Mouse (Mus musculus) 3T3-L1 (cell line): ENCODE results near the gene Slk.

Experiments
- DNase-seq: peaks from one replicate; pipeline ENCODE4 v3.0.0-alpha.2; 2015; ENCODE audit warnings: low read depth, low spot score

Slk gene

DNA sequence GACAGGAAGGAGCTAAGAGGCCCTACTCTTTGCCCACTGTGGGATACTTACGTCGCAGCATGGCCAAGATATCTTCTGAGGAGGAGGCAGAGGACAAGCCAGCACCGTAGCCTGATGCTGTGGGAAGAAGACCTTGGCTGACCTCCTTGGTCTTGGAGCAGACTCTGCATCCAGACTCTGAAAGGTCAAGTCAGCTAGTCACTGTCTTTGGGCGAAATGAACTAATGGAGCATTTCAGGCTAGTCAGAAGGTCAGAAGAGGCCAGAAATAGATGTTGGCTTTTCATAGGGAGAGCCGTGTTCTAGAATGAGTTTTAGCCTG, 71.6 kb downstream of the Slk start:
- DNase-seq: no peak

DNA sequence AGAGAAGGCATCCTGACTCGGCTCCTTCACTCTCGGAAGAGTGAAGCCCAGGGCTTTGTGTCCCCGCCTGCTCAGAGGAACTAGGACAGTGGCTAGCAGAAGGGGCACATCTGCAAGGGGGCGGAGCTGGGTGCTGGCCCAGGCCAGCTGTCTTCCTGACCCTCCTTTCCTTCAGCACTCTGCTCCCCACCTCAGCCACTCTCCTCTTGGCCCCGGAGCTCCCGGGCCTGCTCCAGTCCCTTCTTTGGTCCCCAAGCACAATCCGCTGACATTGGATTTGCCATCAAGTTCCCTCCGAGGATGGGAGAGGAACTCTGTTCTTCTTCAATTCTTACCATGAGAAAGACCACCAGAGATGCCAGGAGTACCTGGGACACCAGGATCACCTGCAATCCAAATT, 72.8 kb downstream of the Slk start:
- DNase-seq: no peak

GRCm38 (mm10) chr19:47653173-47653572, 73.7 kb downstream of the Slk start:
- DNase-seq: no peak

DNA sequence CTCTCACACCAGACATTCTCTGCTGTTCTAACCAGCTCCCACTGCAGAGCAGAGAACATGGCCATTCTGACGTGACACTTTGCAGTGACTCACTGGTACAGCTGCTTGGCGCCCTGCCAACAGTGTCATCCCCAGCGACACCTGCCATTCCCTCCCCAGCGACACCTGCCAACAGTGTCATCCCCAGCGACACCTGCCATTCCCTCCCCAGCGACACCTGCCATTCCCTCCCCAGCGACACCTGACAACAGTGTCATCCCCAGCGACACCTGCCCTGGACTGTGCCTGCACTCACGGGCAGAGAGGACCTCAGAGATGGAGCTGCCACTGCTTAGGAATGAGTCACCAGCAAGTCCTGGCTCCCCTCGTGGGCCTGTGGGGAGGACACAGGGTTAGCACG, 75.4 kb downstream of the Slk start:
- no peak for DNase-seq

DNA sequence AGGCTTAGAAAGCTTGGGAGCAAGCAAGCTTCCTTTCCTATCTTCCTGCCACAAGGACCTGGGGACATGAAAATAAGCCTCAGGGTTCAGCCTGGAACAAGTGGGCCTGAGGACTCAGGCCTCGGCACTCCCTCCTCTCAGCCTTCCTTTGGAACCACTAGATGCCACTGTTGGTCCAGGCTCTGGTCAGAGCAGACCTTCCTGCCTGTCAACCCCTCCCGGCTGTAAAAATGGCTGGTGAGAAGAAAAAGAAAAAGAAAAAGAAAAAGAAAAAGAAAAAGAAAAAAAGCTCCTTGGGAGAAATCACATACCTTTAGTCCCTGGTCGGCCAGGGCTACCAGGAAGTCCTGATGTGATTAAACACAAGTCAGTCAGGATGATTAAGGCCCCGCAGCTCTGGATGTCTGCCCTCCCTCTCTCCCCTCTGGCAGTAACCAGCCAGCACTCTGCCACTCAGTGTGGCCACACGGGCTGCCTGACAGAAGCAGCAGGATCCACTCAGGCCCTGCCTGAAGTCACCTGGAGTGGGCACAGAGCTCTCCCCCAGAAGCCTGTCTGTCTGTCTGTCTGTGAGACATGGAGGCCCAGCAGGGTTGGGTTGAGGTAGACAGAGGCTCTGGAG, 79.5 kb downstream of the Slk start:
- DNase-seq: peak; percentile 94

DNA sequence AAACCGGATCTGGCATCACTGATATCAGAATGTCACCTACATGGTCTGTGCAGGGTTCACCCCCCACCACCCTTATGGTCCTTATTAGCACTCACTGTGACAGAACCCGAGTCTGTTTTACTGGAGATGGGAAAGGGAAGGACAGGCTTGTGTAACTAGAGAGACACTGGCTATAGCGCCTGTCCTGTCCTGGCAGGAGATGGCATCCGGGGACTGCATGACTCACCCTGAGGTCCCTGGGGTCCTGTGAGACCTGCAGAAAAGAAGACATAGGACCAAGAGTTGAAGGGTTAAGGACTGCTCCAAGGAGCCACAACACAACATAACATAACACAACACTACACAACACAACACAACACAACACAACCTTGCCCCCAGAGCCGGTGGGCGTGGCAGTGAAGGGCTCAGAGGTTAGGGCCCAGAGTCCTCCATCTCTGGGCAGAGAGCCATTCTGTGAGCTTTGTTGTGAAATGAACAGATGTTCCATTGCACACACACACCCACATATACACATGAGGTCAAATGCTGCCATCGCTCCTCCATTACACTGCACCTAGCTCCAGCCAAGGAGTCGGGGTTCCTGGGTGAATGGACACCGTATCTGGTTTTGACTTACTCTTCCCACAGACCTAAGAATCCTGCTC, 80.4 kb downstream of the Slk start:
- DNase-seq: peak; percentile 59

DNA sequence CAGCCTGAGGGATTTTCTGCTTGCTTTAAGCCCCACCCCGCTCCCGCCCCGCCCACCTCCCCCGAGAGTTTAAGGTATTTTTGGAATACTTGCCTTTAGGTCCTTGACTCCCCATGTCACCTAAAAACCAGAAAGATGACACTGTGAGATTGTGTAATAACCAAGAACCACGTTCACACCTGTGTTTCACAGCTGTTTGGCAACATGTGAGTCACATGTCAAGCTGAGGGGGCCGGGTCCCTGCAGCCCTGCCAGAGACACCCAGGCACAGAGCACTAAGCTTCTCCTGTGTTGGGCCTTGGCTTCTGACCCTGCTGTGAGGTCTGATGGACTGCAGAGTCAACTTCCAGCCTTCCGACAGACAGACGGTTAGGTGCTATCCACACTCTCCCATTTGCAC, 88.1 kb downstream of the Slk start:
- DNase-seq: no peak

GRCm38 (mm10) chr19:47668399-47668798, 88.9 kb downstream of the Slk start:
- DNase-seq: no peak

DNA sequence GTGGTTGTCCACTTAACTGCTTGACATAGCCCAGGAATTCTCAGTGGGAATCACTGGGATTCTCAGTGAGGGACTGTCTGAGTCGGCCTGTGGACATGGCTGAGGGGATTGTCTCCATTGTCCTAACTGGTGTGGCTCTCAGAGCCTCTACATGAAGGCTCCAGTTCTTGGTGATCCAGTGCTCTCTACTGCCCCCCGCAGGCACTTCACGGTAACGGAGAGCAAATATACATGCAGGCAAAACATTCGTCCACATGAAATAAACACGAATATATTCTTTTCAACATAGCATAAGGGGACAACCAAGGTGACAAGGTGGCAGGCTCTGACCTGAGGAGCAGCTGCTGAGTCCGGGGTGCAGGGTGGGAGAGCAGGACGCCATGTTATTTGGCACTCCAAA, 94.9 kb downstream of the Slk start:
- peak; percentile 49 for DNase-seq

GRCm38 (mm10) chr19:47678675-47679074, 99.2 kb downstream of the Slk start:
- DNase-seq: no peak

DNA sequence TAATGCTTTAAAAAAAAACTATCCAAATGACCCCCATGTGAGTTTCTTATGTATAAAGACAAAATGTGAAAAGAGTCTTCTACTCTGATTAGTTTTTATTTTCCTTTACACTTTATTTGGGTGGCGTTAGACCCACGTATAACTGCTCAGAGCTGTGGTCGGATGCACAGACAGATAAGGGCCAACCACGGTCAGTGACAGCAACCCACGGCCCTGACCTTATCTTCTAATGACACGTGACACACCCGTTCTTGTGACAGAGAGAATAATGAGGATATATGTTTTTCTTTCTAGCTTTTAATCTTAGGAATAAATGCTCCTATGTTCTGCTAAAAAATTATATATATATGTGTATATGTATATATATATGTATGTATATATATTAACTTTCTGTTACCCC, 110.1 kb downstream of the Slk start:
- no peak for DNase-seq

GRCm38 (mm10) chr19:47691994-47692393, 112.5 kb downstream of the Slk start, which contains the start of gene Col17a1:
Gene Col17a1, minus strand, starts transcription at chr19:47692094.
- DNase-seq: no peak
